Mouse (Mus musculus): ENCODE data around the gene Stk33. TPM values are rescaled to one million over a fixed set of nuclear protein-coding genes. Genes with fewer than 3 reads are reported as not detected.

Stk33 gene
- polyA plus RNA-seq, 1 experiment from 2014 or later = 8.3 TPM

- H3K4me1 ChIP-seq (ENCODE audit: control insufficient read depth, insufficient read depth, low read length) = peaks cover 12% of the 10 kb centered on the region; the same call in 1 of the 2 replicates
- no peak overlapping the region for H3K4me2 ChIP-seq (ENCODE audit: low read length)
- no peaks in the 10 kb centered on the region for H3K36me3 ChIP-seq (ENCODE audit: control insufficient read depth, insufficient read depth, low read length)
- WGBS = 91% methylated on average over 4 of the region's 4 CpGs
- ATAC-seq (ENCODE audit: low FRiP score, low TSS enrichment) (no peak), DNase-seq (no peak)
- no peak overlapping the region for H3K4me3 ChIP-seq (replicated peaks; ENCODE audit: low read depth, low read length)
- H3K27me3 ChIP-seq (ENCODE audit: control insufficient read depth, insufficient read depth, low read length) = no peaks in the 10 kb centered on the region
- H3K9me3 ChIP-seq (ENCODE audit: control insufficient read depth, low read length) = no peaks in the 10 kb centered on the region
- no peak overlapping the region for H3K9ac ChIP-seq (replicated peaks; ENCODE audit: low read length)
- 0 out of 2 replicates have a peak overlapping the region, but pooled peaks have one; percentile 32 for H3K27ac ChIP-seq (replicated peaks; ENCODE audit: low read depth, low read length)
Measured at GRCm38 (mm10) chr7:109275901-109276300, 163.0 kb downstream of the Stk33 start.

- Histone ChIP-seq H3K36me3 (ENCODE audit: control insufficient read depth, insufficient read depth, low read length) (no peaks in the 10 kb centered on the region), H3K4me1 (ENCODE audit: control insufficient read depth, insufficient read depth, low read length) (peaks cover 12% of the 10 kb centered on the region; the same call in 1 of the 2 replicates), H3K27me3 (ENCODE audit: control insufficient read depth, insufficient read depth, low read length) (no peaks in the 10 kb centered on the region), H3K9ac (replicated peaks; ENCODE audit: low read length) (no peak overlapping the region), H3K27ac (replicated peaks; ENCODE audit: low read depth, low read length) (no peak overlapping the region), H3K4me3 (replicated peaks; ENCODE audit: low read depth, low read length) (no peak overlapping the region), H3K9me3 (ENCODE audit: control insufficient read depth, low read length) (no peaks in the 10 kb centered on the region), H3K4me2 (ENCODE audit: low read length) (no peak overlapping the region)
- no peak for DNase-seq
- WGBS = 71% methylated on average over 3 of the region's 3 CpGs
- ATAC-seq (ENCODE audit: low FRiP score, low TSS enrichment) = no peak
Measured at GRCm38 (mm10) chr7:109275151-109275550, 163.7 kb downstream of the Stk33 start.

- Histone ChIP-seq H3K27ac (replicated peaks; ENCODE audit: low read depth, low read length) (no peak overlapping the region), H3K4me2 (ENCODE audit: low read length) (no peak overlapping the region), H3K9ac (replicated peaks; ENCODE audit: low read length) (no peak overlapping the region), H3K36me3 (ENCODE audit: control insufficient read depth, insufficient read depth, low read length) (no peaks in the 10 kb centered on the region), H3K4me1 (ENCODE audit: control insufficient read depth, insufficient read depth, low read length) (peaks cover 12% of the 10 kb centered on the region; the same call in 1 of the 2 replicates), H3K9me3 (ENCODE audit: control insufficient read depth, low read length) (no peaks in the 10 kb centered on the region), H3K27me3 (ENCODE audit: control insufficient read depth, insufficient read depth, low read length) (no peaks in the 10 kb centered on the region), H3K4me3 (replicated peaks; ENCODE audit: low read depth, low read length) (no peak overlapping the region)
- 64% methylated on average over 3 of the region's 3 CpGs for WGBS
- DNase-seq = no peak
- no peak for ATAC-seq (ENCODE audit: low FRiP score, low TSS enrichment)
Measured at GRCm38 (mm10) chr7:109274289-109274688, 164.6 kb downstream of the Stk33 start.

GRCm38 (mm10) chr7:109269046-109269445 lies 169.8 kb downstream of the Stk33 start:
- Histone ChIP-seq H3K27ac (replicated peaks; ENCODE audit: low read depth, low read length) (no peak overlapping the region; the same call in 1 of the 2 replicates), H3K27me3 (ENCODE audit: control insufficient read depth, insufficient read depth, low read length) (no peaks in the 10 kb centered on the region), H3K4me2 (ENCODE audit: low read length) (no peak overlapping the region), H3K9ac (replicated peaks; ENCODE audit: low read length) (no peak overlapping the region), H3K4me3 (replicated peaks; ENCODE audit: low read depth, low read length) (no peak overlapping the region), H3K36me3 (ENCODE audit: control insufficient read depth, insufficient read depth, low read length) (no peaks in the 10 kb centered on the region), H3K9me3 (ENCODE audit: control insufficient read depth, low read length) (no peaks in the 10 kb centered on the region), H3K4me1 (ENCODE audit: control insufficient read depth, insufficient read depth, low read length) (no peaks in the 10 kb centered on the region)
- DNase-seq (peak; percentile 62), ATAC-seq (ENCODE audit: low FRiP score, low TSS enrichment) (peak; percentile 60; the same call in 1 of the 2 replicates)
- 36% methylated on average over 4 of the region's 4 CpGs for WGBS

- Histone ChIP-seq H3K36me3 (ENCODE audit: control insufficient read depth, insufficient read depth, low read length) (no peaks in the 10 kb centered on the region), H3K4me3 (replicated peaks; ENCODE audit: low read depth, low read length) (no peak overlapping the region), H3K9me3 (ENCODE audit: control insufficient read depth, low read length) (no peaks in the 10 kb centered on the region), H3K27me3 (ENCODE audit: control insufficient read depth, insufficient read depth, low read length) (no peaks in the 10 kb centered on the region), H3K9ac (replicated peaks; ENCODE audit: low read length) (no peak overlapping the region), H3K4me2 (ENCODE audit: low read length) (no peak overlapping the region), H3K4me1 (ENCODE audit: control insufficient read depth, insufficient read depth, low read length) (no peaks in the 10 kb centered on the region), H3K27ac (replicated peaks; ENCODE audit: low read depth, low read length) (no peak overlapping the region)
- ATAC-seq (ENCODE audit: low FRiP score, low TSS enrichment) (no peak; the same call in 1 of the 2 replicates), DNase-seq (no peak)
- 64% methylated on average over 4 of the region's 4 CpGs for WGBS
Measured at GRCm38 (mm10) chr7:109267370-109267769, 171.5 kb downstream of the Stk33 start.

GRCm38 (mm10) chr7:109266181-109266580 lies 172.7 kb downstream of the Stk33 start:
- Histone ChIP-seq H3K4me2 (ENCODE audit: low read length) (no peak overlapping the region), H3K4me1 (ENCODE audit: control insufficient read depth, insufficient read depth, low read length) (no peaks in the 10 kb centered on the region), H3K27me3 (ENCODE audit: control insufficient read depth, insufficient read depth, low read length) (no peaks in the 10 kb centered on the region), H3K4me3 (replicated peaks; ENCODE audit: low read depth, low read length) (no peak overlapping the region), H3K9ac (replicated peaks; ENCODE audit: low read length) (no peak overlapping the region), H3K9me3 (ENCODE audit: control insufficient read depth, low read length) (no peaks in the 10 kb centered on the region), H3K36me3 (ENCODE audit: control insufficient read depth, insufficient read depth, low read length) (no peaks in the 10 kb centered on the region), H3K27ac (replicated peaks; ENCODE audit: low read depth, low read length) (no peak overlapping the region)
- no peak for ATAC-seq (ENCODE audit: low FRiP score, low TSS enrichment)
- 55% methylated on average over 1 of the region's 1 CpGs for WGBS
- DNase-seq = no peak

GRCm38 (mm10) chr7:109265606-109266005 lies 173.3 kb downstream of the Stk33 start:
- ATAC-seq (ENCODE audit: low FRiP score, low TSS enrichment) = no peak
- 92% methylated on average over 5 of the region's 5 CpGs for WGBS
- no peaks in the 10 kb centered on the region for H3K36me3 ChIP-seq (ENCODE audit: control insufficient read depth, insufficient read depth, low read length)

GRCm38 (mm10) chr7:109255506-109256352 lies 183.2 kb downstream of the Stk33 start:
- DNase-seq (peak; percentile 78), ATAC-seq (ENCODE audit: low FRiP score, low TSS enrichment) (peak; percentile 77)
- no peak overlapping the region for H3K9ac ChIP-seq (replicated peaks; ENCODE audit: low read length)
- no peaks in the 10 kb centered on the region for H3K9me3 ChIP-seq (ENCODE audit: control insufficient read depth, low read length)
- no peaks in the 10 kb centered on the region for H3K27me3 ChIP-seq (ENCODE audit: control insufficient read depth, insufficient read depth, low read length)
- H3K4me1 ChIP-seq (ENCODE audit: control insufficient read depth, insufficient read depth, low read length) = peaks cover 23% of the 10 kb centered on the region
- WGBS = 14% methylated on average over 28 of the region's 28 CpGs
- no peak overlapping the region for H3K4me3 ChIP-seq (replicated peaks; ENCODE audit: low read depth, low read length)
- peak overlapping the region; percentile 39 for H3K4me2 ChIP-seq (ENCODE audit: low read length)
- H3K27ac ChIP-seq (replicated peaks; ENCODE audit: low read depth, low read length) = 0 out of 2 replicates have a peak overlapping the region, but pooled peaks have one; percentile 28
- no peaks in the 10 kb centered on the region for H3K36me3 ChIP-seq (ENCODE audit: control insufficient read depth, insufficient read depth, low read length)

More at GRCm38 (mm10) chr7:109265606-109266005, 173.3 kb downstream of the Stk33 start:
- Histone ChIP-seq H3K4me2 (ENCODE audit: low read length) (no peak overlapping the region), H3K9ac (replicated peaks; ENCODE audit: low read length) (no peak overlapping the region), H3K9me3 (ENCODE audit: control insufficient read depth, low read length) (no peaks in the 10 kb centered on the region), H3K4me3 (replicated peaks; ENCODE audit: low read depth, low read length) (no peak overlapping the region), H3K27me3 (ENCODE audit: control insufficient read depth, insufficient read depth, low read length) (no peaks in the 10 kb centered on the region), H3K27ac (replicated peaks; ENCODE audit: low read depth, low read length) (no peak overlapping the region), H3K4me1 (ENCODE audit: control insufficient read depth, insufficient read depth, low read length) (no peaks in the 10 kb centered on the region)
- no peak for DNase-seq

GRCm38 (mm10) chr7:109251418-109251817 lies 187.5 kb downstream of the Stk33 start:
- Histone ChIP-seq H3K27ac (replicated peaks; ENCODE audit: low read depth, low read length) (no peak overlapping the region), H3K36me3 (ENCODE audit: control insufficient read depth, insufficient read depth, low read length) (no peaks in the 10 kb centered on the region), H3K4me1 (ENCODE audit: control insufficient read depth, insufficient read depth, low read length) (peaks cover 30% of the 10 kb centered on the region), H3K9ac (replicated peaks; ENCODE audit: low read length) (no peak overlapping the region), H3K9me3 (ENCODE audit: control insufficient read depth, low read length) (no peaks in the 10 kb centered on the region), H3K4me2 (ENCODE audit: low read length) (no peak overlapping the region), H3K4me3 (replicated peaks; ENCODE audit: low read depth, low read length) (no peak overlapping the region), H3K27me3 (ENCODE audit: control insufficient read depth, insufficient read depth, low read length) (no peaks in the 10 kb centered on the region)
- no peak for DNase-seq
- WGBS = 77% methylated on average over 3 of the region's 3 CpGs
- no peak for ATAC-seq (ENCODE audit: low FRiP score, low TSS enrichment)
